Mouse (Mus musculus) cerebellum, postnatal 25 days (tissue): Measurements from ENCODE around the gene Fbll1.
A peak's percentile ranks its signal among the peaks of the same experiment; 100 is the strongest.

Source experiments
- DNase-seq, 2 experiments: peaks; one replicate each; pipeline ENCODE4 v3.0.0; 2021; ENCODE audit warnings: mixed read lengths in 2 of 2

Fbll1 gene

DNA sequence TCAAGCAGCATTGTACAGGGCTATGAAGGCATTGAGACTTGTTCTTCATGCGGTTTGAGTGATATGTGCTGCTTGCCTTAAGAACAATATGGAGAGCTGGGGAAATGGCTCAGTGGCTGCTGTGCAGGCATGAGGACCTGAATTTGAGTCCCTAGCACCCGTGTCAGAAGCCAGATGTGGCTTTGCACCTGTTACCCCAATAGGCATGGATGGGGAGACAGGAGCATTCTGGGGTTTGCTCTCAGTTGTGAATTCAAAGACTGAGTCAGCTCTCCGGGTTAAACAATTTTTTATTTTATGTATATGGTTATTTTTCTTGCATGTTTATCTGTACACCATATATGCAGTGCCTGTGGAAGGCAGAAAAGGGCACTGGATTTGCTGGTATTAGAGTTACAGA is 16.2 kb downstream of the Fbll1 start:
- DNase-seq: no peak

GRCm38 (mm10) chr11:35780336-35780735 is 18.3 kb downstream of the Fbll1 start:
- DNase-seq: no peak

DNA sequence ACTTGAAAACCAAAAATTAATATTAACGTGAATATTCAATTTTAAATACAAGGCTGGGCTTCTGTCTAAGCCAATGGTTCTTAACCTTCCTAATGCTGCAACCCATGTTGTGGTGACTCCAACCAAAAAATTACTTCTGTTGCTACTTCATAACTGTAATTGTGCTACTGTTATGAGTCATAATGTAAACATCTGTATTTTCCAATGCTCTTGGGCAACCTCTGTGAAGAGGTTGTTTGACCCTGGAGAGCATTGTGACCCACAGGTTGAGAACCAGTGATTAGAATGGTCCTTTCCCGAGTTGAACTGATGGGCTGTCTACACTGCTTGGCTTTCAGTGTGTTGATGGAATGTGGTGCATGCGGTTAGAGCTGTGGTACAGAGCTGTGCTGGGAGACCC is 22.2 kb downstream of the Fbll1 start:
- no peak for DNase-seq

GRCm38 (mm10) chr11:35775606-35776005 is 23.1 kb downstream of the Fbll1 start:
- DNase-seq: no peak

GRCm38 (mm10) chr11:35770741-35771504 is 27.8 kb downstream of the Fbll1 start:
- DNase-seq: no peak

- peak in 1 of 2 experiments; percentile 86 for DNase-seq
Observed at GRCm38 (mm10) chr11:35769746-35770437, 28.8 kb downstream of the Fbll1 start.

- DNase-seq: peak; percentile 95 to 98
Observed at GRCm38 (mm10) chr11:35769188-35769745, 29.4 kb downstream of the Fbll1 start, which contains the start of gene Pank3. Gene Pank3, plus strand, starts transcription at chr11:35769484.

DNA sequence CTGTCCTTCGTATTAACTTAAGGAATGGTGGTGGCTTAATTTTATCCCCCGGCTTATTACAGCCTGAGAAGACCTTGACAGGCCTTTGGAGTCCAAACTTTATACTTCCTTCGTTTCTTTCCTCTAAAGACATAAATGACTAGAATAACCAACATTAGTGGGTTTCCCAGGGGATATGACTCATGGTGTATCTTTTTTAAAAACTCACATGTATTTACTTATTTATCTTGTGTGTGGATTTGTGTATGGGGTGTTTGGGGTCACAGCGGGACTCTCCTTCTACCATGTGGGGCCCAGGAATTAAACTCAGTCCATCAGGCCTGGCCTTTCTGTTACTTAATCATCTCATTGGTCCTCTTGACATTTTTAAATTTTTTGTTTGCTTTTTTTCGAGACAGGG is 31.8 kb downstream of the Fbll1 start:
- no peak for DNase-seq

DNA sequence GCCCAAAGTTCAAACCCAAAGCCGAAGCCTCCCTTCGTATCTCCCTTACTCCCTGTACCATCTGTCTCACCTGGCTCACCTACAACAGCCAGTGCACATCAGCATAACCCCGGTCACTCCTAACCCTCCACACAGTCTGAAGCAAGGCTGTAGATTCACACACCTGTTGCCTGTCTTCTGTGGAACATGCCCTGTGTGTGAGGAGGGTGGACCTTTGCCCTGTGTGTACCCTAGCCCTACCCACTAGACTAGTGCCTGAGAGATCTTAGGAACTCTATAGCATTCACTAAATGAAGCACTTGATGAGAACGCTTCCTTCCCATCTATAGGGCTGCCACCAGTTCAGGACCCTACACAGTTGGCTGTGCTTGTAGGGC is 38.1 kb downstream of the Fbll1 start:
- no peak for DNase-seq

- DNase-seq: no peak
Observed at GRCm38 (mm10) chr11:35760001-35760626, 38.6 kb downstream of the Fbll1 start.

- DNase-seq: no peak
Observed at GRCm38 (mm10) chr11:35756411-35757303, 42.0 kb downstream of the Fbll1 start.

DNA sequence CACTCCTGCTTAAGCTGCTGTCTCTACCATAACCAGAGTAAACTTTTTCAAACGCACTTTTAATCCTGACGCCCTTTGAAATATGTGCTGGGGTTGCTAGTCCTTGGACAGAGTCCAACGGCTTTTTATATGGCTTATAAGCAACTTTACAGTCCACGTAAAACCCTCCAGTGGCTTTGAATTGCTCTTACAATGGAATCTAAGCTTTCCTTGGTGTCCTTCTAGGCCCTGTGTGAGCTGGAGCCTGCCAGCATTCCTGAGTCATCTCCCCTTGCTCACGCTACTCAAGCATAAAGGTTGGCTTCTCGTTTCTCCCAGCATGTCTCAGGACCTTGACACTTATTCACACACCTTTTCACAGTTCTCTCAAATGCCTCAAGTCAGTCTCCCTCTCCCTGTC is 43.1 kb downstream of the Fbll1 start:
- DNase-seq: no peak

GRCm38 (mm10) chr11:35754906-35755418 is 43.7 kb downstream of the Fbll1 start:
- no peak for DNase-seq

DNA sequence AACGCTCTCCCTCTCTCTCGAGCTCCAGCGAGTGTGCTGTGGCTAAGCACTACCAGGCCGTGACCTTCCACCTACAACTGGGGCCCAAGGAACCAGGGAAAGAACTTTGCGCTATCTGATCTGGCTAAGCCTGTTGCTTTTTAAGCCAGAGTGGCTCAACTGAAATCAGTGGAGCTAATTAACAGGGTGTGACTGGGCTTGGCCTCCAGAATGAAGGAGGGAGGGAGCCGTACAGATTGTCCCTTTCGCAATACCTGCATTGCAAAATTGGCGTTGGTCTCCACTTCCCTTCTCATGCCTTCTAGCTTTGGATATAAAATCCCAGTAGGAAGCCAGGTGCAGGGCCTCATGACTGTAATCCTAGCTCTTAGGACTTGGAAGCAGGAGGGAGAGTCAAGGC is 48.1 kb downstream of the Fbll1 start:
- DNase-seq: no peak
